Mouse (Mus musculus) stomach, postnatal 0 days (tissue): ENCODE results near the gene Fuk. TPM values are rescaled to one million over a fixed set of nuclear protein-coding genes. Genes with fewer than 3 reads are reported as not detected.
"Not testable (repeated sequence)": the region's sequence is repeated elsewhere in the genome, so short reads cannot be mapped to it uniquely, and the experiment has no call there.

Experiments
- ATAC-seq: fragments of 200-750 bp; cut with Nextera tagmentation; 2 replicates; pipeline ENCODE4 v1.8.0; 2017; ENCODE audit not compliant: low FRiP score, low TSS enrichment
- DNase-seq: peaks from one replicate; pipeline ENCODE4 v3.0.0-alpha.2; 2016; ENCODE audit warnings: low spot score
- H3K27ac ChIP-seq: fragments of 300-500 bp; sonication (generic); replicated peaks from 2 replicates; pipeline ENCODE4 v1.5.1; 2014; ENCODE audit warnings: mild to moderate bottlenecking, control low read depth
- H3K27me3 ChIP-seq: fragments of 300-500 bp; sonication (generic); 2 replicates; pipeline ENCODE4 v1.6.1; 2014; ENCODE audit warnings: low read length; ENCODE audit not compliant: control insufficient read depth, insufficient read depth
- H3K36me3 ChIP-seq: fragments of 300-500 bp; sonication (generic); 2 replicates; pipeline ENCODE4 v1.6.1; 2014; ENCODE audit warnings: low read length, mixed read lengths; ENCODE audit not compliant: control insufficient read depth, insufficient read depth
- H3K4me1 ChIP-seq: fragments of 300-500 bp; sonication (generic); replicated peaks from 2 replicates; pipeline ENCODE4 v1.6.1; 2014; ENCODE audit warnings: antibody characterized with exemption; ENCODE audit not compliant: control insufficient read depth, insufficient read depth
- H3K4me2 ChIP-seq: fragments of 300-500 bp; sonication (generic); replicated peaks from 2 replicates; pipeline ENCODE4 v1.6.1; 2014; ENCODE audit warnings: low read depth, mild to moderate bottlenecking, control low read depth, moderate library complexity
- H3K4me3 ChIP-seq: fragments of 300-500 bp; sonication (generic); 2 replicates; pipeline ENCODE4 v1.5.1; 2014; ENCODE audit warnings: low read depth, low read length, control low read depth
- H3K9ac ChIP-seq: fragments of 300-500 bp; sonication (generic); 2 replicates; pipeline ENCODE4 v1.6.1; 2014; ENCODE audit warnings: mild to moderate bottlenecking, low read length, control low read depth, mixed read lengths
- H3K9me3 ChIP-seq: fragments of 300-500 bp; sonication (generic); 2 replicates; pipeline ENCODE4 v1.6.1; 2016; ENCODE audit warnings: low read length; ENCODE audit not compliant: control insufficient read depth
- CTCF ChIP-seq: IDR thresholded peaks from 2 replicates; pipeline ENCODE4 v1.5.1; 2016; ENCODE audit warnings: antibody characterized with exemption, low read depth, mild to moderate bottlenecking, moderate library complexity
- EP300 ChIP-seq: optimal IDR thresholded peaks from 2 replicates; pipeline ENCODE3; 2016; ENCODE audit warnings: antibody characterized with exemption
- WGBS: fragments of 180-500 bp; shearing (Covaris S2); extraction: QIAGEN DNeasy Blood & Tissue Kit; methylation state at CpG from one replicate; pipeline ENCODE4 v1.1.7; 2014; 5-methylcytosine and 5-hydroxymethylcytosine counted together
- polyA plus RNA-seq: library from polyadenylated mRNA; unstranded; fragments of >200 nt; fragmentation: Nextera tagmentation; extraction: Ambion mirVana; gene quantifications from 2 replicates; pipeline ENCODE4 v1.2.1, GENCODE M21; 2015

The Fuk gene
- polyA plus RNA-seq, 1 experiment from 2014 or later: 6.0 TPM

GRCm38 (mm10) chr8:110886634-110887033 is 15.7 kb downstream of the Fuk start:
- H3K36me3 ChIP-seq: peaks cover 32% of the 10 kb centered on the region
- no peak overlapping the region for H3K27ac ChIP-seq
- DNase-seq (no peak), ATAC-seq (no peak)
- no peak overlapping the region for H3K9ac ChIP-seq
- H3K27me3 ChIP-seq: no peaks in the 10 kb centered on the region
- 85% methylated on average over 3 of the region's 3 CpGs for WGBS
- TF ChIP-seq EP300: no peak
- TF ChIP-seq CTCF: no peak
- H3K4me1 ChIP-seq: no peaks in the 10 kb centered on the region
- no peak overlapping the region for H3K4me2 ChIP-seq
- H3K4me3 ChIP-seq: no peak overlapping the region
- H3K9me3 ChIP-seq: no peaks in the 10 kb centered on the region

- 95% methylated on average over 18 of the region's 18 CpGs for WGBS
- no peak for DNase-seq
- Histone ChIP-seq H3K4me1 (no peaks in the 10 kb centered on the region), H3K27ac (no peak overlapping the region), H3K4me2 (no peak overlapping the region), H3K4me3 (no peak overlapping the region), H3K27me3 (no peaks in the 10 kb centered on the region), H3K36me3 (peaks cover 31% of the 10 kb centered on the region), H3K9ac (no peak overlapping the region), H3K9me3 (no peaks in the 10 kb centered on the region)
- no peak for ATAC-seq
- TF ChIP-seq EP300 (no peak), CTCF (no peak)
Measured at GRCm38 (mm10) chr8:110883824-110884223, 18.5 kb downstream of the Fuk start.

GRCm38 (mm10) chr8:110881741-110882310 is 20.5 kb downstream of the Fuk start:
- no peak for TF ChIP-seq CTCF
- no peak overlapping the region for H3K4me3 ChIP-seq
- no peak overlapping the region for H3K4me2 ChIP-seq
- 94% methylated on average over 10 of the region's 10 CpGs for WGBS
- no peaks in the 10 kb centered on the region for H3K27me3 ChIP-seq
- H3K9me3 ChIP-seq: no peaks in the 10 kb centered on the region
- no peak for DNase-seq
- no peak overlapping the region for H3K9ac ChIP-seq
- no peak for ATAC-seq
- no peak overlapping the region for H3K27ac ChIP-seq
- no peaks in the 10 kb centered on the region for H3K4me1 ChIP-seq
- H3K36me3 ChIP-seq: peaks cover 31% of the 10 kb centered on the region

- no peak overlapping the region for H3K4me2 ChIP-seq
- ATAC-seq (no peak), DNase-seq (no peak)
- H3K4me1 ChIP-seq: no peaks in the 10 kb centered on the region
- no peak overlapping the region for H3K9ac ChIP-seq
- 81% methylated on average over 4 of the region's 4 CpGs for WGBS
- no peaks in the 10 kb centered on the region for H3K27me3 ChIP-seq
- no peaks in the 10 kb centered on the region for H3K9me3 ChIP-seq
- peaks cover 32% of the 10 kb centered on the region for H3K36me3 ChIP-seq
- no peak overlapping the region for H3K4me3 ChIP-seq
- no peak overlapping the region for H3K27ac ChIP-seq
- TF ChIP-seq EP300 (no peak), CTCF (no peak)
Measured at GRCm38 (mm10) chr8:110877862-110878261, 24.4 kb downstream of the Fuk start.

- Histone ChIP-seq H3K4me2 (no peak overlapping the region), H3K9ac (no peak overlapping the region), H3K9me3 (no peaks in the 10 kb centered on the region), H3K36me3 (peaks cover 24% of the 10 kb centered on the region), H3K27ac (no peak overlapping the region), H3K4me3 (no peak overlapping the region), H3K27me3 (no peaks in the 10 kb centered on the region), H3K4me1 (no peaks in the 10 kb centered on the region)
- ATAC-seq: no peak
- TF ChIP-seq EP300 (no peak), CTCF (no peak)
- DNase-seq: no peak
- WGBS: 95% methylated on average over 2 of the region's 2 CpGs
Measured at GRCm38 (mm10) chr8:110870501-110870900, 31.8 kb downstream of the Fuk start.

- not testable (repeated sequence) for H3K9me3 ChIP-seq, ATAC-seq, H3K4me3 ChIP-seq, H3K27me3 ChIP-seq, H3K27ac ChIP-seq, H3K4me2 ChIP-seq, H3K9ac ChIP-seq, H3K4me1 ChIP-seq, DNase-seq
- peaks cover 19% of the 10 kb centered on the region for H3K36me3 ChIP-seq
- 95% methylated on average over 7 of the region's 7 CpGs for WGBS
Measured at GRCm38 (mm10) chr8:110861347-110862025, 40.8 kb downstream of the Fuk start.
